Mouse (Mus musculus) E14TG2a.4 (cell line): ENCODE results near the gene Kif13a.

Experiments
- CTCF ChIP-seq: conservative IDR thresholded peaks from 2 replicates; pipeline ENCODE4 v1.5.1; 2014; ENCODE audit warnings: low read length
- NANOG ChIP-seq: IDR thresholded peaks from 2 replicates; pipeline ENCODE4 v1.6.1; 2014; ENCODE audit warnings: borderline replicate concordance, low read length, mixed read lengths

DNA sequence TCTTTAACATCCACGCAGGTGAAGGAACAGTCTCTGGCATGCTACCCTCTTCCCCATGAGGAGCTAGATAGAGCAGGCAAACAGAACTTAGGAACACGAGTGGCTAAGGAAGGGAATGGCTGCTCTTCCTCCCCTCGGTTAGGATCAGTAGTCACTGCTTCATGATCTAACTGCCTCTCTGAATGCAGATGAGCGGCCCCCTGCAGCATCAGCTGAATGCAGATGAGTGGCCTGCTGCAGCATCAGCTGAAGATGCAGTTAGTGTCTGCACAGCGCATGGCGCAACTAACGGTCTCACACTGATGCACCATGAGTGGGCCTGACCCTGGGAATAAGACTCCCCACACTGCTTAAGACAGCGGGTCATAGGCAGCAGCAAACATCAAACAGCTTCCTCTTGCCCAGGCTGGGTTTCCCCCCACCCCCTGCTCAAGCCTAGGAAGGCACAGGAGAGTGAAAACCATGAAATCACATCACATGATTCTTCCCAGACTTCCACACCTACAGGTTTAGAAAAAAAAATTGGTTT is 170.3 kb downstream of the Kif13a start:
- TF ChIP-seq CTCF: no peak
- TF ChIP-seq NANOG: no peak
